Mouse (Mus musculus) MEL (cell line): ENCODE results near the gene Klk1b4.

Experiments
- CTCF ChIP-seq, 3 experiments: IDR thresholded peaks in 2 of 3; conservative IDR thresholded peaks in 1 of 3; 2 replicates each; pipeline ENCODE4 v1.5.1; 2011 to 2012; ENCODE audit warnings: low read length in 3 of 3, low read depth in 2 of 3, mild to moderate bottlenecking in 2 of 3, improper control_type of control experiment in 1 of 3, inconsistent platforms in 1 of 3, mixed read lengths in 1 of 3, moderate library complexity in 1 of 3; ENCODE audit not compliant: control insufficient read depth in 1 of 3, insufficient read depth in 1 of 3, poor library complexity in 1 of 3, severe bottlenecking in 1 of 3
- SMC3 ChIP-seq: IDR thresholded peaks from 2 replicates; pipeline ENCODE4 v1.6.1; 2011; ENCODE audit warnings: low read depth, low read length, improper control_type of control experiment

DNA sequence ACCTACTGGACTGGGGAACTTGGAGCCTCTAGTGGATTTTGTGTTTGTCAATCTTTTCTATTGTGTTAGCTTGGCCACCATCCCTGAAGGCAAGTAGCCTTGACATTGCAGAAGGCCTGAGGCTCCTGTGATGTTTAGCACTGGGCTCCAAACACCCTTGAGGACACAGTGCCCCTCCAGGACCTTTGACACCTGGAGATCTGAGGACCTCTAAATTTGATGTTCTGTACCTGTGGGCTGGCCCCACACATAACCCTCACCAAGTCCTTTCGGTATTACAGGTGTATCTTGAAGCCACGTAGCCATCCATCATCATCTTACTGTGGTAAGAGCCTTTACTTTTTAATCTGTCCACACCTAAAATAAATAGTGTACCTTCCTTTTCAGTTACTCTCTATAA lies 40.7 kb downstream of the Klk1b4 start:
- TF ChIP-seq CTCF (IDR thresholded peaks at IDR 0.05 in 2 of 3, conservative IDR thresholded peaks at IDR 0.05 in 1 of 3; ENCODE audit: control insufficient read depth in 1 of 3, insufficient read depth in 1 of 3, low read depth in 2 of 3, low read length in 3 of 3, poor library complexity in 1 of 3, severe bottlenecking in 1 of 3) = no peak
- TF ChIP-seq SMC3 = no peak
